Mouse (Mus musculus): ENCODE measurements around the gene Gm8909.

DNA sequence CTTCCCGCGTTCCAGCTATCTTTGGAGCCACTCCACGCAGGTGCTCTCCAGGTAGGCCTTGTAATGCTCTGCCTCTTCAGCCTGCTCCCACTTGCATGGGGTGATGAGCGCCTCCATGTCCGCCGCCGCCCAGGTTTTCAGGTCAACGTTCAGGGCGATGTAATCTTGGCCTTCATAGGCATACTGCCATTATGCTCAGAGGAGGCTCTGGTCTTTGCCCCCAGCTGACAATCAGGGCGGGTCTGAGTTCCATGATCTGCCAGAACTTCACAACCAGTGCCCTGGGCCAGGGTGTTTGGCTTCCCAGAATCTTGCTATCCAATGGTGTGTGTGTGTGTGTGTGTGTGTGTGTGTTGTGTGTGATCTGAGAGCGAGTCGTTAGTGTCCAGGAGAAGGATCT is 13.9 kb upstream of the Gm8909 start:
- TF ChIP-seq CEBPB (IDR thresholded peaks at IDR 0.05; ENCODE audit: insufficient read depth, poor library complexity, severe bottlenecking) (no peak), POLR2A (IDR thresholded peaks at IDR 0.05; ENCODE audit: insufficient read length, low read depth) (no peak), MAX (IDR thresholded peaks at IDR 0.05; ENCODE audit: low read depth) (no peak), E2F4 (IDR thresholded peaks at IDR 0.05; ENCODE audit: insufficient read depth) (no peak), REST (IDR thresholded peaks at IDR 0.05; ENCODE audit: insufficient read depth, insufficient read length) (no peak), MYOG (IDR thresholded peaks at IDR 0.05; ENCODE audit: control insufficient read depth in 1 of 3, insufficient read depth in 1 of 3, insufficient read length in 2 of 3, low read depth in 2 of 3) (no peak), USF1 (IDR thresholded peaks at IDR 0.05; ENCODE audit: low read depth) (no peak), TCF12 (IDR thresholded peaks at IDR 0.05; ENCODE audit: insufficient read depth, poor library complexity, severe bottlenecking) (no peak), POLR2AphosphoS2 (IDR thresholded peaks at IDR 0.05; ENCODE audit: insufficient read length, low read depth) (no peak), MYOD1 (IDR thresholded peaks at IDR 0.05; ENCODE audit: control insufficient read depth in 1 of 3, insufficient read length in 2 of 3, low read depth in 2 of 3) (no peak), SRF (IDR thresholded peaks at IDR 0.05; ENCODE audit: control insufficient read depth, insufficient read length, low read depth) (no peak)
